Mouse (Mus musculus): ENCODE results near the gene Dus1l.

The Dus1l gene

GRCm38 (mm10) chr11:120744121-120744701 lies 52.0 kb downstream of the Dus1l start:
- in situ Hi-C loops (cut with MboI; ENCODE audit: low pct_unique_long_range_greater_than_20kb in 1 of 2, low sequenced_read_pairs in 2 of 2, unreplicated experiment in 1 of 2): no loop called here

- in situ Hi-C loops (cut with MboI; ENCODE audit: low pct_unique_long_range_greater_than_20kb in 1 of 2, low sequenced_read_pairs in 2 of 2, unreplicated experiment in 1 of 2): no loop called here
Measured at GRCm38 (mm10) chr11:120740981-120741380, 55.2 kb downstream of the Dus1l start.

Measured in mouse embryonic stem cell (cell line).